Mouse (Mus musculus): ENCODE results near the gene Pou4f1. TPM values are rescaled to one million over a fixed set of nuclear protein-coding genes. Genes with fewer than 3 reads are reported as not detected.

Pou4f1 gene
- polyA plus RNA-seq, 1 experiment from 2014 or later: 0.76 TPM

- Histone ChIP-seq H3K36me3 (no peaks in the 10 kb centered on the region), H3K9ac (no peak overlapping the region), H3K4me2 (no peak overlapping the region), H3K27ac (no peak overlapping the region), H3K27me3 (no peaks in the 10 kb centered on the region), H3K4me3 (no peak overlapping the region), H3K4me1 (no peaks in the 10 kb centered on the region), H3K9me3 (no peaks in the 10 kb centered on the region)
- ATAC-seq (ENCODE audit: insufficient number of reproducible peaks, insufficient read depth, low FRiP score, low TSS enrichment, low read depth): no peak
- 72% methylated on average over 4 of the region's 4 CpGs for WGBS
Observed at GRCm38 (mm10) chr14:104430819-104431218, 37.0 kb downstream of the Pou4f1 start.

GRCm38 (mm10) chr14:104423688-104424470 lies 43.9 kb downstream of the Pou4f1 start:
- no peak for ATAC-seq (ENCODE audit: insufficient number of reproducible peaks, insufficient read depth, low FRiP score, low TSS enrichment, low read depth)
- Histone ChIP-seq H3K4me2 (no peak overlapping the region), H3K27ac (no peak overlapping the region), H3K9ac (no peak overlapping the region), H3K9me3 (no peaks in the 10 kb centered on the region), H3K4me3 (no peak overlapping the region), H3K27me3 (no peaks in the 10 kb centered on the region), H3K36me3 (no peaks in the 10 kb centered on the region), H3K4me1 (no peaks in the 10 kb centered on the region)
- 66% methylated on average over 14 of the region's 14 CpGs for WGBS

Other genes with a start within 250 kb of the Pou4f1 start
- gene Rnf219, start 54.6 kb upstream of the Pou4f1 start, polyA plus RNA-seq (2015; fragmentation: Nextera tagmentation; extraction: Ambion mirVana): 37.1 and 37.5 TPM in 2 replicates

Measured in embryonic facial prominence, embryonic 13.5 days (tissue).